Mouse (Mus musculus) T-cell, adult 2 months (primary cell): ENCODE measurements around the gene Drd3.
A peak's percentile ranks its signal among the peaks of the same experiment; 100 is the strongest.

ENCODE experiments used
- DNase-seq: peaks from one replicate; pipeline ENCODE4 v3.0.0; 2022; ENCODE audit warnings: low spot score

Drd3 gene

DNA sequence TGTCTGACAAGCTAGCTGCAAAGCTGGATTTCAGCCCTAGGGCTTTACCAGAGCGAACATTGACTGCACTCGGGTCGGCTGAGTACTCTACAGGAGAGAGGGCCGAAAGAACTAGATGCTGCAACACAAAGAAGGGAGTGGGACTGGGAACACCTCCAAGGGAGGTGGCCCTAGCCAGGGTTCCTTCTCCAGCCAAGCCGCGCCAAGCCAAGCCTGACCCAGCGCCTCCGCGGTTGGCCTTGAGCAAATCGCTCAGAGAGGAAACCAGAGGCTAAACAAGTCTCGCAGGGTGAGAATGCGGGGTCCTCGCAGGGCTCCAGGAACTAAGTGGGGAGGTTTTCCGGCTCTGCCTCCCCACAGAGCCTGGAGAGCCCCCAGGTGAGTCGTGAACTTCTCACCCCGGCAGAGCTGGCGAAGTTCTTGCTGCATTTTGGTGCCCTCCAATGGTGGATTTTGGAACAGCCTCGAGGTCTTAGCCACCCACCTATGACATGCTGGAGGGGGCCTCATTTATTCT lies 48.0 kb downstream of the Drd3 start:
- peak; percentile 67 for DNase-seq

DNA sequence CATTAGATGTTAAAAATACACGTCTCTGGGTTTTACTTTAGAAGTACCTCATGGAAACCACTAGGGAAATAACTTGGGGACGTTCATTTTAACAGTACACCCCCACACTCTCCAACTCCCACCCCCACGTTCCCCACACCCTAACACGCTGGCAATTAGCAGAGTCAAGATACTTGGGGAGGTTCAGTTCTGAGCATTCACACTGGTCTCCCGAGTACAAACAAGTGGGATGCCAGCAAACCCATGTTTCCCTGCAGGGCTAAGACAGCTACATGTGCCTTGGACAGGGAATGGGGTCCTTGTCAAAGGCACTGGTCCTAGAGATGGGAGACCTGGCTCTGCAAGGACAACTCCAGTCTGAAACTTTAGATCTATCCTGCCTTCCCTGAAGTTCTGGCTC lies 48.6 kb downstream of the Drd3 start:
- DNase-seq, result no peak

DNA sequence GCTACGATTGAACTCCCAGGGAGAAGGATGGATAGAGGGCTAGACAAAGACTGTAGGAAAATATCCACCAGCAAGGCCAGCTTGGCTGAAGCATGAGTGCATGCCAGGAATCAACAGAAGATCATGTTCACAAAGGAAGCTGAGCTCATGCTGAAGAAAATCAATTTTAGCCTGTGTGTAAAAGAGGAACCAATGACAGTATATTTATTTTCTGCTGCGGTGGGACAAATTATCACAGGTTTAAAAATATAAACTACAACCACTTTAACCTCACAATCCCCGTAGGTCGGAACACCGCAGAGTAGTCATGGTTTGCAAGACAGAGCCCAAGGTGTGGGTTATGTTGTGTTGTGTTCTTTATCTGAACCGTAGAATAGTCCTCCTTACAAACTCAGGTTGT lies 50.5 kb downstream of the Drd3 start:
- DNase-seq, result no peak

DNA sequence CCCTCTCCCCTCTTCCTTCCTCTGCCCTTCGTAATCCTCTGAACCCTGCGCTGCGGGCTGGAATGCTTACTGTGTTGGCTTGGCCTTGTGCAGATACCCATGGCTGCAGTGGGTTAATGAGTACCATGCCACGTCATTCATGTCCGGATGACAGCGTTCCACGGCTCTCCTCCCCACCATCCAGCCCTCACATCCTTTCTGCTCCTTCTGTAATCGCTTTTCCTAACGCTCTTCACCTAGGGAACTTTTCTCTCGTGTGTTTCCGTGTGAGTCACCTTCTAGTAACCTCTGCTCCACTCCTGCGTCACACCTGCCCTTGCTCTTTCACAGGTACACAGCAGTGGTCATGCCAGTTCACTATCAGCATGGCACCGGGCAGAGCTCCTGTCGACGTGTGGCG lies 53.2 kb downstream of the Drd3 start:
- DNase-seq, result no peak

DNA sequence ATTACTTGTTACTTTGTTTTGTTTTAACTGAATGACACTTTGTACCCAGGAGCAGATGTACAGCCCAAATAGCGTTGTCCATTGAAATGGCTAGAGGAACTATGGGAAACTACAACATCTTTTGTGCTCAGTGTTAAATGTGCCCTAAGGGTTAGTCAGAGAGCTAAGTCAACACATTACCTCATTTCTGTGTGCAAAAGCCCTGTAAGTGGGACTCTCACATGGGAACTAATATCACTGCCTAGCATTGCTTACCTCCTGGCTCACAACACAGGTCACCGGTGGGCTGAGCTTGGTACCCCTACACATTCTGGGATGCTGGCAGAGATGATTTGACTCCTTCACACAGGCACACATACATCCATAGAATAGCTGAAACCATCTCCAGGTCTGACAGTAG lies 55.6 kb downstream of the Drd3 start:
- no peak for DNase-seq

DNA sequence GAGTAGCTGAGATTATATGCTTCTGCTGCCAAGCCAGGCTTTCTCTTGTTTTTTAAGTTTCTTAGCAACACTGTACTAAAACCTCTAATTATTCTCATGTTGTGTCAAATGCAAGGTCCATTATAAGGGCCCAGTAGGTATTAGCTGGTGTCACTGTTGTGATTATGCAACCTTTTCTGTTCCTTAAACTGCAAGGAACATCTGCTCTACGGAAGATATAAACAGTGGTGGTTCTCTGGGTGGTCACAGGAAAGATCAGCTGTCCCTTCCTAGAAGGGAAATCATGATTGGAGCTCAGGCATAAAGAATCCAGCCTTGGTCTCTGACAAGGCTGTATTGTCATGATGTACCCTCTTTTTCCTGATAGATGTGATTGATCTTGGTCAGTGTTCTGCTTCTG lies 57.6 kb downstream of the Drd3 start:
- no peak for DNase-seq

DNA sequence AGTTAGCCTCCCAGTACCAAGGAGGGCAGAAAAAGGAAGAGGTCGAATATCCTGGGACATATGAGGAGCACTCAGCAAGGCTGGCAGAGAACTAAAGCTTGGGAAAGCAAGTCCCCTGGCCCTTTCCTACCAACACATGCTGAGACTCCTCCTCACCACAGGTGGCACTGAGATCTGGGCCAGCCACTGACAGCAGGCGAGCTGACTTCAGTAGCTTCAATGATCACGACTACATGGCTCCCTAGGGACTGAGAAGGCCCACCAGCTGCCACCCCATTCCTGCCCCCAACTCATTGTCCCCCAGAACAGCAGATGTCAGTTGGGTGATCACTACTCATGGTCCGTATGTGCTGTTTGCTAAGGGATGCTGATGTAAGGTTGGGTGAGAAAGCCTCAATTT lies 60.8 kb downstream of the Drd3 start:
- no peak for DNase-seq

DNA sequence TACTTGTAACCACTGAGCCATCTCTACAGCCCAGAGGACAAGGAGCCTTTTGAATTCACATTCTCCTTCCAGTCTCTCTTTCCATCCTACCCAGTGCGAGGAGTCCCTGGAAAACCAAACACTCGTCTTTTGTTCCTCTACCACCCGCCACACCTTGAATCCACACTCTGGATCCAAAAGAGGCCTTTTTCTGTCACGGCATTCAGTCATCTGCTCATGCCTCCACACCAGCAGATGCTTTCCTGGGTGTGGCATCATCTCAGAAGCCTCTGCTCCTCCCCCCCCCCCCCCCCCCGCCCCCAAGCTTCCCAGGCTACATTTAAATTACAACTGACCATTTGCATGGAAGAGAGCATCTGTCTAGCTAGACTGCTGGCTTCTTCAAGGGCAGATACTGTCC lies 62.5 kb downstream of the Drd3 start:
- no peak for DNase-seq

DNA sequence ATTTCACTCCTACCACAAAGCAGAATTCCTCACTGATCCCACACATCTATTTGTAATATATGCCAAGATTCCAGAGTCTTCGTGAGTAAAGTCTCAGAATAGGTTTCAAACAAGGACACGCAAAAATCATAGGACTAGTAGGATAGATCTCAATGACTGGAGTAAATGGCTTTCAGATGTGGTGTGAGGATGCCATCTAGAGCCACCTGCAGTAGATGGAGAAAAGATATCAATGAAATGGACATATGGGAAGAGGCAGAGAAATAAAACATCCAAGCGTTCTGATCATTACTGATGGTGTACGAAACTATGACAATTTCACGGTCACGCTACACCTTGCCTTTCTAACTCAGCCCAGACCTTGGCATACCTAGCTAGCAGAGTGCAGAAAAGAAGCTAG lies 64.6 kb downstream of the Drd3 start:
- DNase-seq, result no peak

DNA sequence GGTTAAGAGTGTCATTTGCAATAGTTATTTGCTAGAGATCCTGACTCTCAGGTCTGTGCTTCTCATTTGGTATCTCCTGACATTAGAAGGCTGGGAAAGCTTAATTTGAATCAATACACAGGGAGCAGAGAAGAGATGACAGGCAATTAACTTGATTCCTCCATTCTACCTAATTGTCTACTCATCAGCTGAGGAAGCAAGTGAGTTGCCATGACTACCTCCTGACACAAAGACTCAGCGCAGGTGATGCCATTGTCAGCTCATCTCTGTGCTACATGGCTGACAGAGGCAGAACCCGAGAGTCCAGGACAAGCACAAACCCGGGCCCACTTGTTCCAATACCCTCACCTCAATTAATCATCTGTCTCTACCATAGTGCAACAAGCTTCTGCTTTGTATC lies 73.7 kb downstream of the Drd3 start:
- no peak for DNase-seq

DNA sequence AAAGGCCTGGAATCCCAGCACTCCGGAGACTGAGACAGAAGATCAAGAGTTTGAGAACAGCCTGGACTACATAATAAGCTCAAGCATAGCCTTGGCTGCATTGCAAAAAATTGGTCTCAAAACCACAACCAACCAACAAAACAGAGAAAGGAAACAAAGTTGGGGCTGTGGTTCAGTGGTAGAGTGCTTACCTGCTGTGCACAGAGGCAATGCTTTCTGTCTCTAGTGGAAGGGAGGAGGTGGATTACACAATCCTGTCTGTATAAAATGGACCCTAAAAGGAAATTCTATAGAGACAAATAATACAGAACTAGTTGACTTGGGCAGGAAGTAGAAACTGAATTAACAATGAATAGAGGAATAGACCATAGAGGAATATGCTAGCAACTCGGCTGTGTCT lies 78.1 kb downstream of the Drd3 start:
- DNase-seq, result no peak

DNA sequence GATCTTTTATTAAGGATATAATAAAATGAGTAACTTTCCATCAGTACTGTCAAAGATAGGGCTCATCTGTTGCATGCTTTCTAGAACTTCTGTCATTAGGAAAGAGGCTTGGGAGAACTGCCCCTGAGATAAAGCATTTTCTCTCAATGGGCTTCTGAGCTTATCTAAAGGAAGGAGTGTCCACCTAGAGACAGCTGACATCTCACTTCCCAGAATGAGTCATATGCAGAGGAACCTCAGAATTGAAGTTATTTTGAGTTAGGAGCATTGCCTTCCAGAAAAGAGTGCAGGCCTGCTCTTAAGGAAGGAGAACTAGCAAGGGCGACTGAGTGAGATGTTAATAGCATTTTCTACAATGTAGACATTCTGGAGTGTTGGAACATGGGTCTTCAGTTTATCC lies 87.4 kb downstream of the Drd3 start:
- no peak for DNase-seq

DNA sequence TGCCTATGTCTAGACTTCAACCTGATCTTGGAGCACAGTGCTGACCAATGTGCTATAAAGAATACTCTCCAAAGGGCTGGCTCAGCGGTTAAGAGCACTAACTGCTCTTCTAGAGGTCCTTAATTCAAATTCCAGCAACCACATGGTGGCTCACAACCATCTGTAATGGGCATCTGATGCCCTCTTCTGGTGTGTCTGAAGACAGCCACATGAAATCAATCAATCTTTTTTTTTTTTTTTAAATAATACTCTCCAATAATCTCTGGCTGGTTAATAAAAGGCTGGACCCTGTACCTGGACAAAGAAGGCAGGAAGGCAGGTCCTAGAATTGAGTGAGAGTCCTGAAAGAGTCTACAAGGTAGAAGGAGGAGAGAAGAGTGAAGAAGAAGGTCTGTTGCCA lies 96.0 kb downstream of the Drd3 start:
- DNase-seq, result no peak

DNA sequence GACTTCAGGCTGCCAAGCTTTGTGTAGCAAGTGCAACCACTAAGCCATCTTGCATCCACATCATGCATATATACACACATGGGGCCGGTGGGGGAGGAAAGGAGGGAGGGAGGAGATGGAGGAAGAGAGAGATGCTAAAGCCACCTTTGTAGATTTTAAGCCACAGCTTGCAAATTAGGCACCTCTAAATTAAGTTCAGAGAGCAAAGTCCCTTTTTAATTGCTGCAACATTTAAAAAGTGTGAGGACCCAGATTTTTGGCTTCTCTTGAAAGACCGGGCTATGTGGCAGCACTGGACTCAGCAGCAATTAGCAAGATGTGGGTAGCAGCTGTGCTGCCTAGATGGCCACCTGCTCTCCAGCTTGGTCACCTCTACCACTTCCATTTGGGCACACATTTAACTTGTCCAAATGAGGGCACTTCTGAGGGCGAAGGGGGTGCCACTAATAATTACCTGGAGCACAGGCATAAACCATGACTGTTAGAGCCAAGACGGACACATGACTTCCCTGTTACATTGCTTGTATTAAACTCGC lies 105.2 kb downstream of the Drd3 start:
- no peak for DNase-seq

DNA sequence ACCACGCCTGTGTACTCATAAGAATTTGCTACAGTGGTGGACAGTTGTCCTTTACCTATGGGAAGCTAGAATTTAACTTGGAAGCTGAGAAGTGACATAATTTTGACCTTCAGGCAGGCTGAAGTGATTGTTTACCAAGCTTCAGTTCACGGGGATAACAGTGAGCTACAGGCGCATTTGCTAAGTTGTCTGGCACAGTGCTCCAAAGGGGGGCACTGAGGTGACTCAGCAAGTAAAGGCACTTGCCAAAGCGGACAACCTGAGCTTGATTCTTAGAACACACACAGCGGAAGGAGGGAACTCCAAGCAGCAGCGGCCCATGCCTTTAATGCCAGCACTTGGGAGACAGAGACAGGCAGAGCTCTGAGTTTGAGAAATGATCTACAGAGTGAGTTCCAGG lies 106.8 kb downstream of the Drd3 start:
- DNase-seq, result no peak

DNA sequence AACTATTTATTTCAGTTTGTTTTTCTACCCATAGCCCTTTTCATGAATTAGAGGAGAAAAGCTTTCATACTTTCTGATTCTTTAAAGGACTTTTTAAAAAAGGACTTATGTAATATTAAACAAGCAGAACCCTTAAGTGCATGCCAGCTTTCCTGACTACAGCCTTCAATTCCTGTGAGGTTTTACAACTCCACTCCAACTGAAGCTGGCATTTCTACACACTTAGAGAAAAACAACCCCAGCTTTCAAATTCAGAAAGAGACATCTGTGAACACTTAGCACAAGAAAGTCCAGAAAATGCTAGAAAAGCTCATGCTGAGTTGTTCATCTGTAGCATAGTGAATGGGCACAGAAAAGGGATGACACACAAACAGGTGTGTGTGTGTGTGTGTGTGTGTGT lies 116.0 kb downstream of the Drd3 start:
- no peak for DNase-seq

DNA sequence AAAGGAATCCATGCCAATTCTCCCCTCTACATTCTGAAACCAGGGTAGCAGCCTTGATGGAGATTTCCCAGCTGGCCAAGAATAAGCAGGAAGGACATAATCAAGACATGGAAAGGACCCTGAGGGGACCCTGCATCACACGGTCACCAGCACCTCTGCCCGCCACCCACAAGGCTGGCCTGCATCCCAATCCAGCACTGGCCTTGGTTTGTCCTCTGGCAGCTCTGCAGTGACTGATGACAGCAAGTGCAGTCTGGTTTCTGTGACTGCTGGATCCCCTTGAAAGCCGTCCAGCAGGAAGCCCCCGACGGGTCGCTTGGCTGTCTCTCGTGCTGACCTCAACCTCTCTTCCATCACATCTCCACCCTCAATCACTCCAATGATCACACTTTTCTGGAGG lies 117.6 kb downstream of the Drd3 start:
- DNase-seq, result no peak
